8 mouse cellular contexts compared by ENCODE assay signal in genomic region chr3:121754319-121755090, GRCm38 (mm10). TPM values are rescaled to one million over a fixed set of nuclear protein-coding genes. Genes with fewer than 3 reads are reported as not detected.
DNase-seq lines count a peak whose midpoint lies in the region; ATAC-seq and TF ChIP-seq lines count a peak whose summit lies in the region.
"Not testable (repeated sequence)": the region's sequence is repeated elsewhere in the genome, so short reads cannot be mapped to it uniquely, and the experiment has no call there.

No protein-coding gene starts in this region.

- not testable (repeated sequence) for TF ChIP-seq CTCF in MEL (IDR thresholded peaks at IDR 0.05 in 2 of 3, conservative IDR thresholded peaks at IDR 0.05 in 1 of 3; ENCODE audit: control insufficient read depth in 1 of 3, insufficient read depth in 1 of 3, low read depth in 2 of 3, low read length in 3 of 3, poor library complexity in 1 of 3, severe bottlenecking in 1 of 3); forebrain, postnatal 0 days (IDR thresholded peaks at IDR 0.05; ENCODE audit: low read depth)

- H3K9me3 ChIP-seq in MEL (replicated peaks; ENCODE audit: insufficient read depth, low read length); embryonic facial prominence, embryonic 14.5 days (ENCODE audit: control insufficient read depth, low read length); forebrain, embryonic 13.5 days (replicated peaks); forebrain, postnatal 0 days (ENCODE audit: low read length); intestine, embryonic 15.5 days; kidney, embryonic 15.5 days (replicated peaks); stomach, embryonic 16.5 days (replicated peaks; ENCODE audit: control insufficient read depth, low read length): not testable (repeated sequence)

- H3K27me3 ChIP-seq in MEL (ENCODE audit: control insufficient read depth in 1 of 2, insufficient read depth in 2 of 2, low read length in 2 of 2); embryonic facial prominence, embryonic 14.5 days (replicated peaks; ENCODE audit: control insufficient read depth, insufficient read depth, low read length); forebrain, embryonic 13.5 days; forebrain, postnatal 0 days (ENCODE audit: insufficient read depth, low read length); intestine, embryonic 15.5 days (replicated peaks); kidney, embryonic 15.5 days; stomach, embryonic 16.5 days (ENCODE audit: control insufficient read depth, insufficient read depth, low read length): not testable (repeated sequence)

- DNase-seq in MEL (ENCODE audit: low read depth, low spot score): peak; percentile 3
- peak; percentile 21 for DNase-seq in embryonic facial prominence, embryonic 14.5 days (ENCODE audit: low spot score)
- DNase-seq in forebrain, postnatal 0 days: not testable (repeated sequence)

- not testable (repeated sequence) for H3K36me3 ChIP-seq in MEL (ENCODE audit: control insufficient read depth in 1 of 2, insufficient read depth in 2 of 2, low read length in 2 of 2); forebrain, postnatal 0 days (ENCODE audit: insufficient read depth); intestine, embryonic 15.5 days; stomach, embryonic 16.5 days (ENCODE audit: control insufficient read depth, insufficient read depth, low read length)
- H3K36me3 ChIP-seq in embryonic facial prominence, embryonic 14.5 days (ENCODE audit: control insufficient read depth, insufficient read depth, low read length): peaks cover 12% of the 10 kb centered on the region
- H3K36me3 ChIP-seq in forebrain, embryonic 13.5 days (ENCODE audit: poor library complexity, severe bottlenecking): peaks cover 12% of the 10 kb centered on the region; the same call in 1 of the 2 replicates
- peaks cover 12% of the 10 kb centered on the region; the same call in 1 of the 2 replicates for H3K36me3 ChIP-seq in kidney, embryonic 15.5 days

- not testable (repeated sequence) for ATAC-seq in embryonic facial prominence, embryonic 14.5 days (ENCODE audit: low read depth); kidney, embryonic 15.5 days (replicated peaks; ENCODE audit: low FRiP score); stomach, embryonic 16.5 days (ENCODE audit: insufficient read depth, low FRiP score)
- peak; percentile 50; the same call in 1 of the 2 replicates for ATAC-seq in forebrain, embryonic 13.5 days
- ATAC-seq in forebrain, postnatal 0 days: 0 out of 2 replicates have a peak, but pooled peaks have one; percentile 18
- ATAC-seq in intestine, embryonic 15.5 days: peak; percentile 71
- 0 out of 2 replicates have a peak, but pooled peaks have one; percentile 23 for ATAC-seq in megakaryocyte progenitor cell, adult 5-6 weeks (replicated peaks; ENCODE audit: poor library complexity)

- not testable (repeated sequence) for TF ChIP-seq POLR2A in MEL (IDR thresholded peaks at IDR 0.05; ENCODE audit: control insufficient read depth in 1 of 2, insufficient read depth in 1 of 2, low read depth in 1 of 2, low read length in 2 of 2, poor library complexity in 1 of 2)

- H3K4me3 ChIP-seq in MEL (ENCODE audit: control insufficient read depth in 1 of 2, insufficient read depth in 1 of 2, low read depth in 2 of 2, low read length in 2 of 2); embryonic facial prominence, embryonic 14.5 days (ENCODE audit: low read depth, low read length); forebrain, embryonic 13.5 days; forebrain, postnatal 0 days (ENCODE audit: low read depth, low read length); intestine, embryonic 15.5 days (replicated peaks); kidney, embryonic 15.5 days (replicated peaks); stomach, embryonic 16.5 days (replicated peaks; ENCODE audit: low read length): not testable (repeated sequence)

- H3K4me2 ChIP-seq in embryonic facial prominence, embryonic 14.5 days (ENCODE audit: low read depth, low read length); forebrain, embryonic 13.5 days; forebrain, postnatal 0 days (ENCODE audit: low read depth); intestine, embryonic 15.5 days (replicated peaks); kidney, embryonic 15.5 days; stomach, embryonic 16.5 days (ENCODE audit: low read depth, low read length): not testable (repeated sequence)

- not testable (repeated sequence) for H3K4me1 ChIP-seq in MEL (ENCODE audit: control insufficient read depth in 1 of 2, insufficient read depth in 2 of 2, low read length in 2 of 2); embryonic facial prominence, embryonic 14.5 days (ENCODE audit: control insufficient read depth, insufficient read depth, low read length); forebrain, postnatal 0 days (ENCODE audit: insufficient read depth); intestine, embryonic 15.5 days (replicated peaks); kidney, embryonic 15.5 days; stomach, embryonic 16.5 days (ENCODE audit: control insufficient read depth, insufficient read depth, low read length)
- peaks cover 14% of the 10 kb centered on the region for H3K4me1 ChIP-seq in forebrain, embryonic 13.5 days

- TF ChIP-seq EP300 in MEL (IDR thresholded peaks at IDR 0.05; ENCODE audit: low read depth in 1 of 2, low read length in 2 of 2): not testable (repeated sequence)

- 74% methylated on average over 10 of the region's 10 CpGs for WGBS in embryonic facial prominence, embryonic 14.5 days
- WGBS in forebrain, embryonic 13.5 days: 80% methylated on average over 10 of the region's 10 CpGs
- WGBS in forebrain, postnatal 0 days: 73% methylated on average over 10 of the region's 10 CpGs
- 75% methylated on average over 10 of the region's 10 CpGs for WGBS in intestine, embryonic 15.5 days
- 50% methylated on average over 10 of the region's 10 CpGs for WGBS in kidney, embryonic 15.5 days
- WGBS in stomach, embryonic 16.5 days: 65% methylated on average over 10 of the region's 10 CpGs

- H3K79me2 ChIP-seq in MEL (ENCODE audit: control insufficient read depth, insufficient read depth, low read length, poor library complexity): not testable (repeated sequence)

- H3K27ac ChIP-seq in MEL (ENCODE audit: control insufficient read depth, low read depth, low read length); forebrain, postnatal 0 days (ENCODE audit: low read depth, low read length); intestine, embryonic 15.5 days: not testable (repeated sequence)
- peak overlapping the region; percentile 28; the same call in 1 of the 2 replicates for H3K27ac ChIP-seq in embryonic facial prominence, embryonic 14.5 days (replicated peaks; ENCODE audit: low read depth, low read length)
- peak overlapping the region; percentile 68 for H3K27ac ChIP-seq in forebrain, embryonic 13.5 days
- H3K27ac ChIP-seq in kidney, embryonic 15.5 days: peak overlapping the region; percentile 59
- H3K27ac ChIP-seq in stomach, embryonic 16.5 days (ENCODE audit: low read length): peak overlapping the region; percentile 42; the same call in 1 of the 2 replicates

- not testable (repeated sequence) for TF ChIP-seq RAD21 in MEL (IDR thresholded peaks at IDR 0.05; ENCODE audit: low read depth, low read length)

- H3K9ac ChIP-seq in MEL (ENCODE audit: control insufficient read depth, low read depth, low read length, poor library complexity, severe bottlenecking); embryonic facial prominence, embryonic 14.5 days (ENCODE audit: low read depth, low read length); forebrain, embryonic 13.5 days; forebrain, postnatal 0 days; intestine, embryonic 15.5 days; kidney, embryonic 15.5 days; stomach, embryonic 16.5 days (ENCODE audit: low read length): not testable (repeated sequence)

RNA-seq across cellular contexts. Expression of gene F3, which starts 31.2 kb away (rescaled TPM):
- not detected in 2 replicates for total RNA-seq in MEL (2012; rRNA removed)
- polyA plus RNA-seq in MEL (2012; ENCODE audit: insufficient read depth in 1 of 2, insufficient read length in 2 of 2, low read depth in 1 of 2, low replicate concordance in 2 of 2, missing spikeins in 1 of 2): not detected
- polyA plus RNA-seq in embryonic facial prominence, embryonic 14.5 days (2014; fragmentation: Nextera tagmentation; extraction: Ambion mirVana): 22.3 and 25.7 TPM in 2 replicates
- polyA plus RNA-seq in forebrain, embryonic 13.5 days (2015; fragmentation: Nextera tagmentation; extraction: Ambion mirVana): 6.6 and 8.4 TPM in 2 replicates
- total RNA-seq in forebrain, postnatal 0 days (2014; rRNA removed): 9.7 and 11.5 TPM in 2 replicates
- 13.4 and 14.2 TPM in 2 replicates for polyA plus RNA-seq in forebrain, postnatal 0 days (2015; fragmentation: Nextera tagmentation; extraction: Ambion mirVana)
- polyA plus RNA-seq in intestine, embryonic 15.5 days (2015; fragmentation: Nextera tagmentation; extraction: Ambion mirVana): 23.3 and 27.5 TPM in 2 replicates
- polyA plus RNA-seq in kidney, embryonic 15.5 days (2015; fragmentation: Nextera tagmentation; extraction: Ambion mirVana): 16.7 and 17.4 TPM in 2 replicates
- 0.15 and 2.0 TPM in 2 replicates for total RNA-seq in megakaryocyte progenitor cell, adult 5-6 weeks (2015)
- 0.71 and 2.5 TPM in 2 replicates for total RNA-seq in megakaryocyte progenitor cell, adult 5-6 weeks (2017)
- 39.0 and 56.7 TPM in 2 replicates for polyA plus RNA-seq in stomach, embryonic 16.5 days (2015; fragmentation: Nextera tagmentation; extraction: Ambion mirVana)
